Mouse (Mus musculus): Measurements from ENCODE around the gene Ifitm6. TPM values are rescaled to one million over a fixed set of nuclear protein-coding genes. Genes with fewer than 3 reads are reported as not detected.
"Not testable (repeated sequence)": the region's sequence is repeated elsewhere in the genome, so short reads cannot be mapped to it uniquely, and the experiment has no call there.

Gene Ifitm6
- under 1 TPM; 0.49 to 0.84 TPM for total RNA-seq (2021)
- long read RNA-seq, experiment 1 = 0 reads
- long read RNA-seq, experiment 2 = 0 reads

GRCm38 (mm10) chr7:141017824-141018223 is at the start of gene Ifitm6:
Gene Ifitm6, minus strand, starts transcription at chr7:141017924.
- not testable (repeated sequence) for DNase-seq

GRCm38 (mm10) chr7:141064576-141064975 is 46.9 kb upstream of the Ifitm6 start:
- DNase-seq = no peak

- DNase-seq = no peak
These were observed 46.5 kb upstream of the Ifitm6 start for GRCm38 (mm10) chr7:141064175-141064574.

- no peak for DNase-seq
These were observed 45.6 kb upstream of the Ifitm6 start for GRCm38 (mm10) chr7:141063353-141063752.

- DNase-seq = no peak
These were observed 44.8 kb upstream of the Ifitm6 start for GRCm38 (mm10) chr7:141062525-141062924.

- DNase-seq = no peak
These were observed 43.6 kb upstream of the Ifitm6 start for GRCm38 (mm10) chr7:141061269-141061692.

- peak; percentile 56 for DNase-seq
These were observed 42.9 kb upstream of the Ifitm6 start, which contains the start of gene B4galnt4 for GRCm38 (mm10) chr7:141060426-141061242. Gene B4galnt4, plus strand, starts transcription at chr7:141061104.

GRCm38 (mm10) chr7:141059929-141060328 is 42.2 kb upstream of the Ifitm6 start:
- DNase-seq = no peak

- no peak for DNase-seq
These were observed 41.0 kb upstream of the Ifitm6 start for GRCm38 (mm10) chr7:141058601-141059341.

GRCm38 (mm10) chr7:141057541-141057940 is 39.8 kb upstream of the Ifitm6 start:
- DNase-seq = no peak

GRCm38 (mm10) chr7:141056976-141057375 is 39.3 kb upstream of the Ifitm6 start:
- DNase-seq = no peak

- no peak for DNase-seq
These were observed 38.1 kb upstream of the Ifitm6 start for GRCm38 (mm10) chr7:141055785-141056184.

- no peak for DNase-seq
These were observed 34.7 kb upstream of the Ifitm6 start for GRCm38 (mm10) chr7:141052421-141052820.

GRCm38 (mm10) chr7:141052016-141052415 is 34.3 kb upstream of the Ifitm6 start:
- no peak for DNase-seq

GRCm38 (mm10) chr7:141051060-141051685 is 33.4 kb upstream of the Ifitm6 start:
- DNase-seq = no peak

GRCm38 (mm10) chr7:141049326-141049725 is 31.6 kb upstream of the Ifitm6 start:
- no peak for DNase-seq

- DNase-seq = peak; percentile 94
These were observed 30.8 kb upstream of the Ifitm6 start for GRCm38 (mm10) chr7:141048226-141049218.

GRCm38 (mm10) chr7:141047581-141048225 is 30.0 kb upstream of the Ifitm6 start:
- peak; percentile 65 for DNase-seq

GRCm38 (mm10) chr7:141046931-141047580 is 29.3 kb upstream of the Ifitm6 start:
- DNase-seq = no peak

- no peak for DNase-seq
These were observed 24.8 kb upstream of the Ifitm6 start for GRCm38 (mm10) chr7:141042539-141042938.

Data from gastrocnemius, postnatal 10 days (tissue).